Mouse (Mus musculus) fibroblast of lung, adult 2 months (primary cell): Measurements from ENCODE around the gene Snrpa1.

Experiments
- DNase-seq: peaks from one replicate; pipeline ENCODE4 v3.0.0-alpha.2; 2011; ENCODE audit warnings: low read depth

Snrpa1 gene

GRCm38 (mm10) chr7:66079364-66080230 lies 20.8 kb downstream of the Snrpa1 start, which contains the start of gene Selenos:
TSS of gene Selenos (plus strand) at chr7:66079649.
- DNase-seq: peak; percentile 97

- no peak for DNase-seq
These were observed 21.4 kb downstream of the Snrpa1 start for GRCm38 (mm10) chr7:66080231-66080613.

GRCm38 (mm10) chr7:66083757-66084156 lies 25.0 kb downstream of the Snrpa1 start:
- no peak for DNase-seq

- no peak for DNase-seq
These were observed 25.7 kb downstream of the Snrpa1 start for GRCm38 (mm10) chr7:66084546-66084945.

- no peak for DNase-seq
These were observed 28.8 kb downstream of the Snrpa1 start for GRCm38 (mm10) chr7:66087652-66088051.

- no peak for DNase-seq
These were observed 29.3 kb downstream of the Snrpa1 start for GRCm38 (mm10) chr7:66088077-66088476.

- DNase-seq: no peak
These were observed 31.9 kb downstream of the Snrpa1 start for GRCm38 (mm10) chr7:66090676-66091190.

- no peak for DNase-seq
These were observed 32.8 kb downstream of the Snrpa1 start for GRCm38 (mm10) chr7:66091553-66091952.

GRCm38 (mm10) chr7:66092656-66093055 lies 33.9 kb downstream of the Snrpa1 start:
- no peak for DNase-seq

- DNase-seq: no peak
These were observed 35.3 kb downstream of the Snrpa1 start for GRCm38 (mm10) chr7:66094141-66094540.

GRCm38 (mm10) chr7:66098803-66099202 lies 40.0 kb downstream of the Snrpa1 start:
- DNase-seq: no peak

GRCm38 (mm10) chr7:66101866-66102265 lies 43.1 kb downstream of the Snrpa1 start:
- DNase-seq: no peak

GRCm38 (mm10) chr7:66104531-66104930 lies 45.7 kb downstream of the Snrpa1 start:
- DNase-seq: no peak

GRCm38 (mm10) chr7:66105771-66106170 lies 47.0 kb downstream of the Snrpa1 start:
- DNase-seq: no peak

- no peak for DNase-seq
These were observed 47.8 kb downstream of the Snrpa1 start for GRCm38 (mm10) chr7:66106581-66107056.

GRCm38 (mm10) chr7:66107206-66107605 lies 48.4 kb downstream of the Snrpa1 start:
- no peak for DNase-seq

GRCm38 (mm10) chr7:66107930-66108329 lies 49.1 kb downstream of the Snrpa1 start:
- DNase-seq: no peak

- peak; percentile 74 for DNase-seq
These were observed 50.4 kb downstream of the Snrpa1 start, which contains the start of gene Chsy1 for GRCm38 (mm10) chr7:66108961-66109854. TSS of gene Chsy1 (plus strand) at chr7:66109515.

GRCm38 (mm10) chr7:66109855-66110635 lies 51.2 kb downstream of the Snrpa1 start:
- DNase-seq: no peak

GRCm38 (mm10) chr7:66110636-66111112 lies 51.9 kb downstream of the Snrpa1 start:
- no peak for DNase-seq

- no peak for DNase-seq
These were observed 52.4 kb downstream of the Snrpa1 start for GRCm38 (mm10) chr7:66111211-66111610.
